Mouse (Mus musculus): ENCODE results near the gene Orm1. TPM values are rescaled to one million over a fixed set of nuclear protein-coding genes. Genes with fewer than 3 reads are reported as not detected.
"Not testable (repeated sequence)": the region's sequence is repeated elsewhere in the genome, so short reads cannot be mapped to it uniquely, and the experiment has no call there.

Orm1 gene
- polyA plus RNA-seq, 1 experiment from 2014 or later, result not detected

DNA sequence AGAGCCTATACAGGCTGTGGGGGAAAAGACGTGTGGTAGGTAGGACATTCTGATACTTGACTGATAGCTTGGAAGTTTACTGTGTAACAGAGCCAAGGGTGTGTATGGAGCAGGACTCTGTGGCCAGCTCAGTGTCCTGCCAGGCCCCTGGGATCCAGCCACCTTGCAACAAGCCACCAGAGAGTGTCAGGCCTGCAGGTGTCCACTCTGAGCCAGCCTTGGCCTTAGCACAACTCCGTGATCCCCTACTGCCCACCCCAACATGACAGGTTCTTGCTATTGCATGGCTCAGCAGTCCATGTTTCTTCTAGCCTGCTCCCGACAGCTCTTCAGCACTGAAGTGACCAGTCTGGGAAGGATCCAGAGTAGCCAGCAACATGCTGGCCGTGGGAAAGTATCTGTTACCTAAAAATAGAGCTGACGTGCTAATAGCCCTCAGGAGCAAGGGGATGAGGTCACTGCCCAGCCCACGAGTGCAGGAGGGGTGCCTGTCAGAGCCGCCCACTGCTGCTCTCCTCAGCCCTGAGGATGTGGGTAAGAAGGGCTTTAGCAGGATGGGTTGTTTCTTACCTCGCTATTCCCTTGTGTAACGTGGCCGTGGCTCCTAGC lies 34.0 kb upstream of the Orm1 start:
- WGBS, result 60% methylated on average over 10 of the region's 10 CpGs
- Histone ChIP-seq H3K9me3 (ENCODE audit: control insufficient read depth, low read length) (no peaks in the 10 kb centered on the region), H3K27ac (ENCODE audit: low read depth) (no peak overlapping the region), H3K9ac (ENCODE audit: low read length) (no peak overlapping the region), H3K4me2 (ENCODE audit: low read length) (no peak overlapping the region), H3K4me1 (replicated peaks; ENCODE audit: control insufficient read depth, insufficient read depth, low read length) (no peaks in the 10 kb centered on the region), H3K27me3 (replicated peaks; ENCODE audit: control insufficient read depth, insufficient read depth, low read length) (no peaks in the 10 kb centered on the region), H3K4me3 (ENCODE audit: low read depth, low read length) (no peak overlapping the region), H3K36me3 (ENCODE audit: control insufficient read depth, insufficient read depth, low read length) (peaks cover 67% of the 10 kb centered on the region)
- DNase-seq (ENCODE audit: low spot score) (no peak), ATAC-seq (replicated peaks; ENCODE audit: low FRiP score, low TSS enrichment, low read depth) (no peak)

DNA sequence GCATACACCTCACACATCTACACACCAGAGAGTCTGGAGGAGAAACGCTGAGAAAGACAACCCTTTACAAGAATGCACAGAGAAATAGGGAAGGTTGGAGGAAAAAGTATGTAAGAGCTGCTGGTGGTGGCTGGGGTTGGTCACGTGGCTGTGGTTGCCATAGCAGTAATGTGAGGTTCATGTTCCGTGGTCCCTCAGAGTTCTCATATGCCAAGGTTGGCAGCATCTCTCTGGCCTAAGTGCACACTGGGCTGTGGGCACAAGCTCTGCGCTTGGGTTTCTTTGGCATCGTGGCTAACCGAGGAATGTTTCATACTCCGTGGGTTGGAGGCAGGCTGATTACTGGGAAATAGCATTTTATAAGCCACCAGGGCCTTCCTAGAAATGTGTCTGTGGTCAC lies 32.9 kb upstream of the Orm1 start:
- 89% methylated on average over 7 of the region's 7 CpGs for WGBS
- Histone ChIP-seq H3K9ac (ENCODE audit: low read length) (no peak overlapping the region), H3K36me3 (ENCODE audit: control insufficient read depth, insufficient read depth, low read length) (peaks cover 74% of the 10 kb centered on the region), H3K9me3 (ENCODE audit: control insufficient read depth, low read length) (no peaks in the 10 kb centered on the region), H3K27me3 (replicated peaks; ENCODE audit: control insufficient read depth, insufficient read depth, low read length) (no peaks in the 10 kb centered on the region), H3K4me2 (ENCODE audit: low read length) (no peak overlapping the region), H3K27ac (ENCODE audit: low read depth) (no peak overlapping the region), H3K4me1 (replicated peaks; ENCODE audit: control insufficient read depth, insufficient read depth, low read length) (no peaks in the 10 kb centered on the region), H3K4me3 (ENCODE audit: low read depth, low read length) (no peak overlapping the region)
- DNase-seq (ENCODE audit: low spot score) (no peak), ATAC-seq (replicated peaks; ENCODE audit: low FRiP score, low TSS enrichment, low read depth) (no peak)

DNA sequence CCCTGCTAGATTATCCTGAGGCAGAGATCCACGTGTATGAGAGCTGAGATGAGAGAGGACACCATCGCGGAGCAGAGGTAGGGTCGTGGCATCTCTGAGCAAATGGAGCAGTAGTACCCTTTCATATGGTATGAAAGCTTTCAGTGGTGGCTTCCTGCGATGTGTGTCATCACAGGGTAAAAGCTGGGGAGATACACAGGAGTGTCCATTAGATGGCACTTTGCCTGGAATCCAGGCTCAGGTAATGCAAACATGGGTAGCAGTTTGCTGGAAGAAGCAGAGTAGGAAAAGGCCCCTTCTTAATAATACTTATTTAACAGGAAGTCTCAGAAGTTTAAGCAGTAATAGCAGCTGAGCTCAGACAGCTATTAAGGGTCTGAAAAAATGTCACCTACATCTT lies 30.3 kb upstream of the Orm1 start:
- Histone ChIP-seq H3K36me3 (ENCODE audit: control insufficient read depth, insufficient read depth, low read length) (peaks cover 87% of the 10 kb centered on the region), H3K27me3 (replicated peaks; ENCODE audit: control insufficient read depth, insufficient read depth, low read length) (no peaks in the 10 kb centered on the region), H3K4me3 (ENCODE audit: low read depth, low read length) (no peak overlapping the region), H3K9me3 (ENCODE audit: control insufficient read depth, low read length) (no peaks in the 10 kb centered on the region), H3K9ac (ENCODE audit: low read length) (no peak overlapping the region), H3K4me1 (replicated peaks; ENCODE audit: control insufficient read depth, insufficient read depth, low read length) (no peaks in the 10 kb centered on the region), H3K4me2 (ENCODE audit: low read length) (no peak overlapping the region), H3K27ac (ENCODE audit: low read depth) (no peak overlapping the region)
- WGBS, result 76% methylated on average over 5 of the region's 5 CpGs
- no peak for DNase-seq (ENCODE audit: low spot score)
- ATAC-seq (replicated peaks; ENCODE audit: low FRiP score, low TSS enrichment, low read depth), result no peak

DNA sequence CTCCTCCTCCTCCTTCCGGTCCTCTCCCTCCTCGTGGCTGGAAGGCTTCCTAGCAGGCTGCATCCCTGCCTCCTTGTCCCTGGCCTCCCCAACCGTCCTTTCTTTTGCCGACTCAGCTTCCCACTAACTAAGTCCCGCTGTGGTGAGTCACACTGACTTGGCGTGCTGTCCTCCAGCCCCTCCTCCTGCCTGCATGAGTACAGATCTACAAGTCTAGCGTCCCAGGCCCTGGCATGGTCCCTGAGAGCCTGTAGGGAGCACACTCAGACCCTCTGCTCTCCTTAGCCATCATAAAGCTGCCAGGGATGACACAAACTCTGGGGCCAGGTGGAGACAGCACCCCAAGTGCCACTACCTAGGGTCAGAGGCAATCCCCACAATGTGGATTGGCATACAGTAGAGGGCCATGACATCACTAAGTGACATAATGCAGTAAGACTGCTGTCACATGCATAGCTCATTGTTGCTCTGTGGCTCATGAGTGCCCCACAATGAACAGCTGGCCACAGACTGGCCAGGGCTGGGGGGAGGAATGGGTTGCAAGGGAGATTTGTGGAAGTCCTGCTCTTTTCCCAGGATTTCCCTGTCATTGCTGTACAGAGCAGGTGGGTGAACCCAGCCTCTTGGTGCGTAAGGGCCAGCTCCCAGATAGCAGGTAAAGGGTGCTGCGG lies 28.1 kb upstream of the Orm1 start:
- Histone ChIP-seq H3K4me2 (ENCODE audit: low read length) (no peak overlapping the region), H3K4me3 (ENCODE audit: low read depth, low read length) (no peak overlapping the region), H3K9ac (ENCODE audit: low read length) (no peak overlapping the region), H3K27me3 (replicated peaks; ENCODE audit: control insufficient read depth, insufficient read depth, low read length) (no peaks in the 10 kb centered on the region), H3K9me3 (ENCODE audit: control insufficient read depth, low read length) (no peaks in the 10 kb centered on the region), H3K36me3 (ENCODE audit: control insufficient read depth, insufficient read depth, low read length) (peaks cover 76% of the 10 kb centered on the region), H3K27ac (ENCODE audit: low read depth) (no peak overlapping the region), H3K4me1 (replicated peaks; ENCODE audit: control insufficient read depth, insufficient read depth, low read length) (no peaks in the 10 kb centered on the region)
- 71% methylated on average over 9 of the region's 9 CpGs for WGBS
- no peak for ATAC-seq (replicated peaks; ENCODE audit: low FRiP score, low TSS enrichment, low read depth)
- DNase-seq (ENCODE audit: low spot score), result no peak

DNA sequence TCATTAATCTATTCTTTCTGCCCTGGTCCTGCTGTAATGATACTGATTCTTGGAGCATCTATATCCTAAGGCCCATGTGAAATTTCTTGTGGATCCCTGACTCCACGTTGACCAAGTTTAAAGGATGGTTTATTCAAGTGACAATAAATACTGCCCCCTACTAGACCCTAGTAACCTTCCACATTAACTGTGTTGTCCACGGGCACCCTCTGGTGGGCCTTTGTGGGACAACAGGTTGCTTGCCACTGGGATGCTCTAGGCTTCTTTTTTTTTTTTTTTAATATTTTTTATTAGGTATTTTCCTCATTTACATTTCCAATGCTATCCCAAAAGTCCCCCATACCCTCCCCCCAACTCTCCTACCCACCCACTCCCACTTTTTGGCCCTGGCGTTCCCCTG lies 24.8 kb upstream of the Orm1 start:
- peak; percentile 82 for DNase-seq (ENCODE audit: low spot score)
- H3K4me3 ChIP-seq (ENCODE audit: low read depth, low read length); H3K9ac ChIP-seq (ENCODE audit: low read length); ATAC-seq (replicated peaks; ENCODE audit: low FRiP score, low TSS enrichment, low read depth); H3K27ac ChIP-seq (ENCODE audit: low read depth); H3K4me2 ChIP-seq (ENCODE audit: low read length); H3K27me3 ChIP-seq (replicated peaks; ENCODE audit: control insufficient read depth, insufficient read depth, low read length); H3K9me3 ChIP-seq (ENCODE audit: control insufficient read depth, low read length); H3K4me1 ChIP-seq (replicated peaks; ENCODE audit: control insufficient read depth, insufficient read depth, low read length): not testable (repeated sequence)
- WGBS, result 29% methylated on average over 3 of the region's 3 CpGs
- peaks cover 85% of the 10 kb centered on the region for H3K36me3 ChIP-seq (ENCODE audit: control insufficient read depth, insufficient read depth, low read length)

DNA sequence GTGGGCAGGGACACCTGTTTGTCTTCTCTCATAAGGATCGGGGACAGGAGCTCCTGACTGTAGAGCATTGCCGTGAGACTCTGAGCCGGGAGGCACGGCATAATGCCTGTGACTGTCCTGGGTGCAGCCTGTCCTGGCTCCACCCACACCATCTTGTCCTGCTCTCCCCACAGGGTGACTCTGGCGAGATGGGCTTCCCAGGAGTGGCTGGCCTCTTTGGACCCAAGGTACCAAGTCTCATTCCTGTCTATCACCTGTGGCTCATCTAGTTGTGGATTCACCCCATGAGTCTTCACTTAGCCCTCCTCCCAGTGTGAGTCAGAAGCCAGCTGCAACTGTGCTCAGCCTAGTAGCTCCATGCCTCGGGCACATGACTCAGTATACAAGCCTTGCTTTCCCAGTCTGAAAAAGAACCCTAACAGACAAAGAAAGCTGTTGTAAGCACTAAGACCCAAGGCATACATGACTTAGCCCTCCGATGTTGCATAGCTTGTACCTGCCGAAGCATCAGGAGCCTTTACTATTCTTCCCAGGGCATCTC lies 21.0 kb upstream of the Orm1 start:
- peaks cover 81% of the 10 kb centered on the region for H3K36me3 ChIP-seq (ENCODE audit: control insufficient read depth, insufficient read depth, low read length)
- H3K9ac ChIP-seq (ENCODE audit: low read length), result no peak overlapping the region
- no peaks in the 10 kb centered on the region for H3K27me3 ChIP-seq (replicated peaks; ENCODE audit: control insufficient read depth, insufficient read depth, low read length)
- WGBS, result 86% methylated on average over 8 of the region's 8 CpGs
- no peak for DNase-seq (ENCODE audit: low spot score)
- H3K27ac ChIP-seq (ENCODE audit: low read depth), result no peak overlapping the region
- no peaks in the 10 kb centered on the region for H3K4me1 ChIP-seq (replicated peaks; ENCODE audit: control insufficient read depth, insufficient read depth, low read length)
- no peak for ATAC-seq (replicated peaks; ENCODE audit: low FRiP score, low TSS enrichment, low read depth)
- H3K4me2 ChIP-seq (ENCODE audit: low read length), result no peak overlapping the region
- H3K4me3 ChIP-seq (ENCODE audit: low read depth, low read length), result no peak overlapping the region
- no peaks in the 10 kb centered on the region for H3K9me3 ChIP-seq (ENCODE audit: control insufficient read depth, low read length)

DNA sequence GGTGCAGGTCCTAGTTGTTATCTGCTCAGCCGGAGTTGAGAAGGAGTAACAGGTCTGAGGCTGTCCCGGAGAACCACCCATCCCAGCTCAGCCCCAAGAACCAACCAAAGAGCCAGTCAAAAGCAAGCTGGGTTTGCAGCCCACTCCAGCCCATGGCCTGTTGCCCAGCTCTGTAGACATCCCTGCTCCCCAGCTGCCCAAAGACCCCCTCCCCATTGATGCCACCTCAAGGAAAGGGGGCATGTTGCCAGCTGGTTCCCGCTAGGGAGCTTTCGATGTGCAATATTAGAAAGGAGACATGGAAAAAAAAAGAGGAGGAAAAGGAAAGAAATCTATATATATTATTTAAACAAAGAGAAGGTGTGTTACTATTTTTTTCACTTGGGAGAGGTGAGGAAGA lies 11.0 kb upstream of the Orm1 start:
- Histone ChIP-seq H3K9me3 (ENCODE audit: control insufficient read depth, low read length) (no peaks in the 10 kb centered on the region), H3K4me3 (ENCODE audit: low read depth, low read length) (no peak overlapping the region), H3K27me3 (replicated peaks; ENCODE audit: control insufficient read depth, insufficient read depth, low read length) (no peaks in the 10 kb centered on the region), H3K36me3 (ENCODE audit: control insufficient read depth, insufficient read depth, low read length) (peaks cover 41% of the 10 kb centered on the region), H3K4me2 (ENCODE audit: low read length) (no peak overlapping the region), H3K27ac (ENCODE audit: low read depth) (no peak overlapping the region), H3K9ac (ENCODE audit: low read length) (no peak overlapping the region), H3K4me1 (replicated peaks; ENCODE audit: control insufficient read depth, insufficient read depth, low read length) (no peaks in the 10 kb centered on the region)
- ATAC-seq (replicated peaks; ENCODE audit: low FRiP score, low TSS enrichment, low read depth) (no peak), DNase-seq (ENCODE audit: low spot score) (no peak)
- 95% methylated on average over 4 of the region's 4 CpGs for WGBS

DNA sequence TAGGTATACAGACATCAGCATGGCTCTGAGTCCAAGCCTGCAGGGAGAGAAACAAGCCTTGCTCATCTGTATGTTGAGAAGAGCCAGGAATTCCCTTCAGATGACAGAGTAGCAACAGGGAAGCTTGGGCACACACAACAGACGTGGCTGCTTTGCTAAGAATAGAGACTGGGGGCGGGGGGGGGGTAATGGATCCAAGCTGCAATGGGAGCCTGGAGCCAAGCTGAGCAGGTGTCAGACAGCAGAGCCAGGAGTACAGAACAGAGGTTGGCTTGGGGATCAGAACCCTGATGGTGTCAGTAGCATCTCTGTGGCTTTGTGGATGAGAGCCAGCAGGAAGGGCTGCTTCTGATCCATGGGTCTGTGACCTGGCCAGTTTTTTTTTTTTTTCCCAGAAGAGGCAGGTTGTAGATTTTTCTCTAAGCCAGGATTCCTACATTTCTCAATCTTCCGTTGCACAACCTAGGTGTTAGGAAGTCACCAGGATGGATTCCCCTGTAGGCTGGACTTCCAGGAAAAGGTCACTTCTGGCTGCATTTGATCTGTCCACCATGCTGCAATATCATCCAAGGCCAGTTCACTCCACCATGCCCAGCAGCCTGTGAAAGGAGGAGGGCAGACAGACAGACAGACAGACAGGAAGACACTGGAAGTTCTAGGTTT lies 5.8 kb upstream of the Orm1 start:
- Histone ChIP-seq H3K9me3 (ENCODE audit: control insufficient read depth, low read length) (no peaks in the 10 kb centered on the region), H3K27ac (ENCODE audit: low read depth) (no peak overlapping the region), H3K9ac (ENCODE audit: low read length) (no peak overlapping the region), H3K4me3 (ENCODE audit: low read depth, low read length) (no peak overlapping the region), H3K36me3 (ENCODE audit: control insufficient read depth, insufficient read depth, low read length) (peaks cover 12% of the 10 kb centered on the region), H3K27me3 (replicated peaks; ENCODE audit: control insufficient read depth, insufficient read depth, low read length) (no peaks in the 10 kb centered on the region), H3K4me1 (replicated peaks; ENCODE audit: control insufficient read depth, insufficient read depth, low read length) (no peaks in the 10 kb centered on the region), H3K4me2 (ENCODE audit: low read length) (no peak overlapping the region)
- DNase-seq (ENCODE audit: low spot score) (no peak), ATAC-seq (replicated peaks; ENCODE audit: low FRiP score, low TSS enrichment, low read depth) (no peak)
- WGBS, result 59% methylated on average over 3 of the region's 3 CpGs
